Mouse (Mus musculus): ENCODE measurements around the gene Higd2a. TPM values are rescaled to one million over a fixed set of nuclear protein-coding genes. Genes with fewer than 3 reads are reported as not detected.

Higd2a gene
- polyA plus RNA-seq, 1 experiment from 2014 or later, result 272 TPM

DNA sequence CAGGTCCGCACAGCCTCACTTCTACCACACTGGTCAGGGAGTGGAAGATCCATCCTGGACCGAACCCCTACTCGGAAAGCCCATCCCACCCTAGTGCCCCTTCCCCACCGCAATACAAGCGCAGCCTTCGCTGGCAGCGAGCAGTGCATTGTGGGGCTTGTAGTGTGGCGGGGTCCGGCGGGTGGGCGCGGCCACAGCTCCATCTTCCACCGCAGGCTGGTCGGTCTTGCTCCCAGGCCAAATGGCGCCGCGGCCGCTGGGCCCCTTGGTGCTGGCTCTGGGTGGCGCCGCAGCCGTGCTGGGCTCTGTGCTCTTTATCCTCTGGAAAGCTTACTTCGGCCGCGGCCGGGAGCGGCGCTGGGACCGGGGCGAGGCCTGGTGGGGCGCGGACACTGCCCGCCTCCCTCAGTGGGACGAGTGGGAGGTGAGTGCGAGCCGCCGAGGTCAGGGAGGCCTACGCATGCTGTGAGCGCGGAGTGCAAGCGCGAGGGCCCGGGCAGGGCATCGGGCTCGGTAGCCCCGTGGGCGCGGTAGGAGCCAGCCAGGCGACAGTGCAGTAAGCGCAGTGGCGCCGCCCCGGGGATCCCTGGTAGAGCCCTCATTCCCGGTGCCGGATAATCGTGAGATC is 15.0 kb upstream of the Higd2a start, which contains the start of gene Arl10:
Gene Arl10 (plus strand): TSS at position 162 of the 628 bp plus-strand sequence.
- peaks cover 9% of the 10 kb centered on the region for H3K4me1 ChIP-seq (ENCODE audit: control insufficient read depth, insufficient read depth, low read length)
- H3K27ac ChIP-seq (ENCODE audit: low read length), result peak within 1 kb of the TSS; percentile 81
- peak within 1 kb of the TSS; percentile 87 for H3K4me2 ChIP-seq (ENCODE audit: low read depth, low read length)
- ATAC-seq (replicated peaks; ENCODE audit: extremely low read depth, insufficient read depth, low FRiP score), result peak; percentile 91
- no peaks in the 10 kb centered on the region for H3K27me3 ChIP-seq (ENCODE audit: control insufficient read depth, insufficient read depth, low read length)
- peaks cover 7% of the 10 kb centered on the region for H3K36me3 ChIP-seq (ENCODE audit: control insufficient read depth, insufficient read depth)
- peak within 1 kb of the TSS; percentile 82 for H3K4me3 ChIP-seq (ENCODE audit: low read length)
- peak within 1 kb of the TSS; percentile 81 for H3K9ac ChIP-seq (ENCODE audit: low read length)
- H3K9me3 ChIP-seq (replicated peaks; ENCODE audit: control insufficient read depth, low read length), result no peaks in the 10 kb centered on the region
- under 1% methylated on average over 53 of the region's 55 CpGs for WGBS

DNA sequence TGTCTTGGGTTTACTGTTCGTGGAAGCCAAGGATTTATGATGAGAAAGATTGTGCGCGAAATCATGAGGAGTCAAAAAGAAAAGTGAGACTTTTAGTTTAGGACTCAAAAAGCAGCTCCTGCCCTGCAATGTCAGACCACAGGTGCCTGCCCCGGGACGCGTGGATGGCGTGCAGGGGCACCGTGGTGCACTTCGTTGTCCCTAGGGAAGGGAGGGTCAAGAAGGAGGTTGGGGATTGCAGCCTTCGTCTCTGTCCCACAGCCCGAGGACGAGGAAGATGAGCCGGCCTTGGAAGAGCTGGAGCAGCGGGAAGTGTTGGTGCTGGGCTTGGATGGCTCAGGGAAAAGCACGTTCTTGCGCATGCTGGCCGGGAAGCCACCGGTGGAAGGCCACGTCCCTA is 14.5 kb upstream of the Higd2a start:
- Histone ChIP-seq H3K4me3 (ENCODE audit: low read length) (peak overlapping the region; percentile 82), H3K9ac (ENCODE audit: low read length) (peak overlapping the region; percentile 81), H3K27ac (ENCODE audit: low read length) (peak overlapping the region; percentile 81), H3K27me3 (ENCODE audit: control insufficient read depth, insufficient read depth, low read length) (no peaks in the 10 kb centered on the region), H3K9me3 (replicated peaks; ENCODE audit: control insufficient read depth, low read length) (no peaks in the 10 kb centered on the region), H3K4me2 (ENCODE audit: low read depth, low read length) (peak overlapping the region; percentile 87), H3K36me3 (ENCODE audit: control insufficient read depth, insufficient read depth) (peaks cover 9% of the 10 kb centered on the region), H3K4me1 (ENCODE audit: control insufficient read depth, insufficient read depth, low read length) (peaks cover 9% of the 10 kb centered on the region)
- 1% methylated on average over 19 of the region's 19 CpGs for whole genome bisulfite sequencing
- ATAC-seq (replicated peaks; ENCODE audit: extremely low read depth, insufficient read depth, low FRiP score), result no peak

DNA sequence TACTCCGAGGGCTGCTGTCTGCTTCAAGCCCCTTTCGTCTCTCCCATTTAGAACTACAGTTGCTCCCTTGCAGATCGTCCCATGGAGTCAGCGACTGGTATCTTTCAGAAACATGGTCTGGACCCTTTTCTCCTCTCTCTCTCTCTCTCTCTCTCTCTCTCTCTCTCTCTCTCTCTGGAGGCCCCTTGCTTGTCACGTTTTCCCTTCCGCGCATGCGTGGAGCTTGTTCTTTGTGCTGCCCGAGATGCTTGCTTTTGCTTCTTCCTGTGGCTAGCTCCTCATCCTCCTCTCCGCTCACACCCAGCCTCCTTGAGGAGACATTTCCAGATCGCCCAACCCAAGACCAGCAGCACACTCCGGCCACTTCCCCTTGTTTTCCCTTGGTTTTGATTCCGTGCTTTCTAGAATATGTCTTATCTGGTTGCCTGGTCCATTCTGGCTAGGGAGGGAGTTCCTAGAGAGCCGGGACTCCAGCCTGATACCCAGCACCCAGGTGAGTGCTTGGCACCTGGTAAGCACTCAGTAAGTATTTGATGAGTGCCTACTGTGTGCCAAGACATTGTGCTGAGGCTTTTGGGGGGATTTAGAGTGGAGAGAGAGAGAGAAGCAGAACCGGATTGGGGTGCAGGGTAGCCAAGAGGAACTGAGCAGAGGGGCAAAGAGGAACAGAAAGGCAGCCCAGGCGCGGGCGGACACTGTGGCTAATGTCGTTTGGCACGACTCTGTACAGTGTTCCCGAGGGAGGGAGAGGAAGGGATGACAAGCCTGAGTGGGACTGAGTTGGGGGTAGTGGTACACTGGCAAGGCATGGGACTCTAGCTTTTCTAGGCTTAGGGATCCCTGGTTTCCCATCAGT is 12.1 kb upstream of the Higd2a start:
- Histone ChIP-seq H3K4me3 (ENCODE audit: low read length) (no peak overlapping the region), H3K4me2 (ENCODE audit: low read depth, low read length) (no peak overlapping the region), H3K9me3 (replicated peaks; ENCODE audit: control insufficient read depth, low read length) (no peaks in the 10 kb centered on the region), H3K4me1 (ENCODE audit: control insufficient read depth, insufficient read depth, low read length) (peaks cover 9% of the 10 kb centered on the region), H3K36me3 (ENCODE audit: control insufficient read depth, insufficient read depth) (peaks cover 19% of the 10 kb centered on the region), H3K9ac (ENCODE audit: low read length) (no peak overlapping the region), H3K27me3 (ENCODE audit: control insufficient read depth, insufficient read depth, low read length) (no peaks in the 10 kb centered on the region), H3K27ac (ENCODE audit: low read length) (no peak overlapping the region)
- WGBS, result 79% methylated on average over 21 of the region's 21 CpGs
- ATAC-seq (replicated peaks; ENCODE audit: extremely low read depth, insufficient read depth, low FRiP score), result no peak

DNA sequence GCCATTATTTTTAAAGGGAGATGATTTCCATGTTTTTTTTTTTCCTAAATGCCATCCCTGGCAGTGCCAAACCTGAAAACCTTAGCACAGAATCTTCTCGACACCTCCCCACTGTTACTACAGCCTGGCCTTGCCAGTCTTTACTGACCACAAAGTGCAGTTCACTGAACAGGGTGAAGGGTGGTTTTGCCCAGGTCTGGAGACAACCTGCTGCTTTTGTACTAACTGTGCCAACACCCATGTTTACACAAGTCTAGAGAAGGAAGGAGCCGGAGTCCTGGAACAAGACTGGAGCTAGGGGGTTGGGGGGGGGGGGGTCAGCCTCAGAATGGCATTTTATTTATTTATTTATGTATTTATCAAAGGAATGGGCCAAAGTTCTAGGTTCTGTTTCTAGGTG is 8.6 kb upstream of the Higd2a start:
- H3K36me3 ChIP-seq (ENCODE audit: control insufficient read depth, insufficient read depth), result peaks cover 43% of the 10 kb centered on the region
- no peak overlapping the region for H3K27ac ChIP-seq (ENCODE audit: low read length)
- no peak for ATAC-seq (replicated peaks; ENCODE audit: extremely low read depth, insufficient read depth, low FRiP score)
- whole genome bisulfite sequencing, result 57% methylated on average over 2 of the region's 2 CpGs
- no peak overlapping the region for H3K4me2 ChIP-seq (ENCODE audit: low read depth, low read length)
- no peaks in the 10 kb centered on the region for H3K27me3 ChIP-seq (ENCODE audit: control insufficient read depth, insufficient read depth, low read length)
- H3K4me3 ChIP-seq (ENCODE audit: low read length), result no peak overlapping the region
- no peak overlapping the region for H3K9ac ChIP-seq (ENCODE audit: low read length)
- no peaks in the 10 kb centered on the region for H3K9me3 ChIP-seq (replicated peaks; ENCODE audit: control insufficient read depth, low read length)
- no peaks in the 10 kb centered on the region for H3K4me1 ChIP-seq (ENCODE audit: control insufficient read depth, insufficient read depth, low read length)

DNA sequence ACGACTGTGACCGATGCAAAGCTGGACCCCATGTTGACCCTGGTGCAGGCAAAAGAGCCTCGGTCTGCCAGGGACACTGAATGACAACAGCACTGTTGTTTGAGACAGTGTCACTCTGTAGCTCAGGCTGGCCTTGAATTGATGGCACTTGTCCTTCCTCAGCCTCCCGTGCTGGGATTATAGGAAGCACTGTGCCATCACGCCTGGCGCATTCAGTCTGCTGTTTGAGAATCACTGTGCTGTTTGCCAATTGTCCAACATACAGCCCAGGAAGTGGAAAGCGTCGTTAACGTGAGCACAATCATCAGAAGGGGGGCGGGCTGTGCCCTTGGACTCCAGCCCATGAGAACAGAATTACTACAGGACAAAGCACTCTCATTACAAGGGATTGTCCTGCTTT is 7.9 kb upstream of the Higd2a start:
- H3K4me2 ChIP-seq (ENCODE audit: low read depth, low read length), result no peak overlapping the region
- H3K27ac ChIP-seq (ENCODE audit: low read length), result no peak overlapping the region
- no peak overlapping the region for H3K9ac ChIP-seq (ENCODE audit: low read length)
- H3K4me3 ChIP-seq (ENCODE audit: low read length), result no peak overlapping the region
- no peak for ATAC-seq (replicated peaks; ENCODE audit: extremely low read depth, insufficient read depth, low FRiP score)
- H3K36me3 ChIP-seq (ENCODE audit: control insufficient read depth, insufficient read depth), result peaks cover 43% of the 10 kb centered on the region
- no peaks in the 10 kb centered on the region for H3K27me3 ChIP-seq (ENCODE audit: control insufficient read depth, insufficient read depth, low read length)
- H3K4me1 ChIP-seq (ENCODE audit: control insufficient read depth, insufficient read depth, low read length), result no peaks in the 10 kb centered on the region
- 69% methylated on average over 10 of the region's 10 CpGs for WGBS
- no peaks in the 10 kb centered on the region for H3K9me3 ChIP-seq (replicated peaks; ENCODE audit: control insufficient read depth, low read length)

DNA sequence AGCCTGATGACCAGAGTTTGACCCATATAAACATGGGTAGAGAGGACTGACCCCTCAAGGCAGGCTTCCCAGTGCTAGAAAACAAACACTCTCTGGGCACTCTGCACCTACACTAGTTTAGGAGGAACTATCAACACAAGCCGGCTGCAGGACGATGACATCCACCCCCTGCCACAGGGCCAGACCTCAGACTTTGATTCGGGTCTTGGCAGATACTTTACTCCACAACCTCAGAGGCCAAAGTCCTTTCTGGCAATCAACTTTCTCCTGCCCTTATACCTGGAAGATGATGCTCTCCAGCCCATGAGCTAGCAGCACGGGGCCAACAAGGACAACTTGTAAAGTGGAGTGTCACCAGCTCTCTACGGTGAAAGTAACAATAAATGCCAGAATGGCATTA is 7.1 kb upstream of the Higd2a start:
- ATAC-seq (replicated peaks; ENCODE audit: extremely low read depth, insufficient read depth, low FRiP score), result no peak
- no peaks in the 10 kb centered on the region for H3K9me3 ChIP-seq (replicated peaks; ENCODE audit: control insufficient read depth, low read length)
- WGBS, result 80% methylated on average over 5 of the region's 5 CpGs
- H3K4me2 ChIP-seq (ENCODE audit: low read depth, low read length), result no peak overlapping the region
- peaks cover 48% of the 10 kb centered on the region for H3K36me3 ChIP-seq (ENCODE audit: control insufficient read depth, insufficient read depth)
- H3K27me3 ChIP-seq (ENCODE audit: control insufficient read depth, insufficient read depth, low read length), result no peaks in the 10 kb centered on the region
- no peak overlapping the region for H3K9ac ChIP-seq (ENCODE audit: low read length)
- H3K4me1 ChIP-seq (ENCODE audit: control insufficient read depth, insufficient read depth, low read length), result no peaks in the 10 kb centered on the region
- no peak overlapping the region for H3K27ac ChIP-seq (ENCODE audit: low read length)
- H3K4me3 ChIP-seq (ENCODE audit: low read length), result no peak overlapping the region

DNA sequence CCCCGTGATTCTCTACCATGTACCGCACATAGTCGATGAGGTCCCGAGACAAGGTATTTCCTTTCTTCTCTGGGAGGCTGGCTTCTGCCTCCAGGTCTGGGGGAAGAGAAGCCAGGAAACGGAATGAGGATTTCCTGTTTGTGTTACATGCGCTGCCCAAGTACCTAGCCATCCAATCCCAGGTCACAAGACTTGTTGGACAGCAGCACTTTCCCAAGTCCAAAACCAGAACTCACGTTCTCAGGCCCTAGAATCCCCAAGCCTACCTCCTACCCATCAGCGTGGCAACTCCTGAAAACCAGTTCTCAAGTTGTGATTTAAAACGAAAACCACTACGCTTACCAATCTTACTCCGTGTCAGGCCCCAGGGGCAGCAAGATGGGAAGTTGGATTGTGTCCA is 4.2 kb upstream of the Higd2a start:
- Histone ChIP-seq H3K4me1 (ENCODE audit: control insufficient read depth, insufficient read depth, low read length) (peaks cover 8% of the 10 kb centered on the region; the same call in 1 of the 2 replicates), H3K36me3 (ENCODE audit: control insufficient read depth, insufficient read depth) (peaks cover 36% of the 10 kb centered on the region), H3K27me3 (ENCODE audit: control insufficient read depth, insufficient read depth, low read length) (no peaks in the 10 kb centered on the region), H3K4me3 (ENCODE audit: low read length) (no peak overlapping the region), H3K4me2 (ENCODE audit: low read depth, low read length) (no peak overlapping the region), H3K9me3 (replicated peaks; ENCODE audit: control insufficient read depth, low read length) (no peaks in the 10 kb centered on the region), H3K9ac (ENCODE audit: low read length) (no peak overlapping the region), H3K27ac (ENCODE audit: low read length) (no peak overlapping the region)
- no peak for ATAC-seq (replicated peaks; ENCODE audit: extremely low read depth, insufficient read depth, low FRiP score)
- WGBS, result 76% methylated on average over 11 of the region's 11 CpGs

DNA sequence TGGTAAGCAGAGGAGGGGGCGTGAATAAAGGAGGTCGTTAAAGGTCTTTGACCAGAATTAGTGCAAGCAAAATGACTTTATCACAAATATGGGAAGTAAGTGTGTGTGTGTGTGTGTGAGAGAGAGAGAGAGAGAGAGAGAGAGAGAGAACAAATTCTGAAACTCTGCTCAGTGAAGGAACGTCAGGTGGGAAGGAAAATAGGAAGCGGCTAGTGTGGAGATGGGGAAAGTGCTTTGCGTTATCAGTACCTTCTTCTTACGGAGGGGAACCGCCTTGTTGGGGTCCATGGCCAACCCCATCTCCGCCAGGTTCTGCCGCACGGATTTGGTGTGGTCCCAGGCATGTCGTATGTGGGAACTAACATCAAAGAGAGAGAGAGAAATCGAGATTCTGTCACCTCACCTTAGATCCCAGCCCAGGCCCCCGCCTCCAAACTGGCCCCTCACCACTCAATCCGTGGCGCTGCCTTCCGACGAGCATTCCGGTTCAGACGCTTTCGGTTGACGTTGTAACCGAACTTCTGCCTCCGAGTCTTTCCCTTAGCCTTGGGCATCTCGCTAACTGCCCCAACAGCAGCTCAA is 502 bp upstream of the Higd2a start:
- Histone ChIP-seq H3K9me3 (replicated peaks; ENCODE audit: control insufficient read depth, low read length) (no peaks in the 10 kb centered on the region), H3K27ac (ENCODE audit: low read length) (peak overlapping the region; percentile 33; the same call in 1 of the 2 replicates), H3K27me3 (ENCODE audit: control insufficient read depth, insufficient read depth, low read length) (no peaks in the 10 kb centered on the region), H3K9ac (ENCODE audit: low read length) (peak overlapping the region; percentile 77), H3K4me2 (ENCODE audit: low read depth, low read length) (peak overlapping the region; percentile 86), H3K4me1 (ENCODE audit: control insufficient read depth, insufficient read depth, low read length) (peaks cover 19% of the 10 kb centered on the region), H3K36me3 (ENCODE audit: control insufficient read depth, insufficient read depth) (peaks cover 20% of the 10 kb centered on the region), H3K4me3 (ENCODE audit: low read length) (peak overlapping the region; percentile 93)
- under 1% methylated on average over 24 of the region's 24 CpGs for WGBS
- ATAC-seq (replicated peaks; ENCODE audit: extremely low read depth, insufficient read depth, low FRiP score), result peak; percentile 14
